In genomic region chr5:115159165-115159564, GRCm38 (mm10) we compare ENCODE assay signal across 8 mouse cellular contexts. TPM values are rescaled to one million over a fixed set of nuclear protein-coding genes. Genes with fewer than 3 reads are reported as not detected.
DNase-seq lines count a peak whose midpoint lies in the region; ATAC-seq and TF ChIP-seq lines count a peak whose summit lies in the region.

No protein-coding gene starts in this region.

- TF ChIP-seq CTCF in C2C12 (IDR thresholded peaks at IDR 0.05; ENCODE audit: control insufficient read depth, insufficient read depth, insufficient read length): no peak

- peak overlapping the region; percentile 83 for H3K9ac ChIP-seq in forebrain, embryonic 16.5 days (replicated peaks; ENCODE audit: low read depth, low read length)
- peak overlapping the region; percentile 65; the same call in 1 of the 2 replicates for H3K9ac ChIP-seq in liver, embryonic 15.5 days

- peaks cover 35% of the 10 kb centered on the region for H3K79me3 ChIP-seq in C2C12 (ENCODE audit: low read depth)

- no peak overlapping the region for H3ac ChIP-seq in C2C12 (ENCODE audit: control insufficient read depth, insufficient read length, low read depth)

- H3K27ac ChIP-seq in forebrain, embryonic 16.5 days (ENCODE audit: low read length): peak overlapping the region; percentile 99
- H3K27ac ChIP-seq in liver, embryonic 15.5 days (replicated peaks): peak overlapping the region; percentile 82

- peaks cover 38% of the 10 kb centered on the region for H3K79me2 ChIP-seq in C2C12 (ENCODE audit: control insufficient read depth, insufficient read depth)

- H3K36me3 ChIP-seq in erythroblast, embryonic 14.5 days (ENCODE audit: control insufficient read depth): no peaks in the 10 kb centered on the region
- peaks cover 6% of the 10 kb centered on the region for H3K36me3 ChIP-seq in C2C12 (ENCODE audit: control insufficient read depth, insufficient read depth)
- no peaks in the 10 kb centered on the region for H3K36me3 ChIP-seq in forebrain, embryonic 16.5 days (ENCODE audit: control insufficient read depth, insufficient read depth)
- H3K36me3 ChIP-seq in liver, embryonic 15.5 days (replicated peaks): no peaks in the 10 kb centered on the region

- 27% methylated on average over 12 of the region's 12 CpGs for WGBS in forebrain, embryonic 16.5 days
- 40% methylated on average over 12 of the region's 12 CpGs for WGBS in liver, embryonic 15.5 days (ENCODE audit: insufficient replicate concordance)

- no peaks in the 10 kb centered on the region for H3K9me3 ChIP-seq in erythroblast, embryonic 14.5 days (ENCODE audit: control insufficient read depth, low read length)
- H3K9me3 ChIP-seq in forebrain, embryonic 16.5 days (ENCODE audit: control insufficient read depth, low read length): no peaks in the 10 kb centered on the region
- no peaks in the 10 kb centered on the region for H3K9me3 ChIP-seq in liver, embryonic 15.5 days (replicated peaks)

- peak overlapping the region; percentile 88 for H3K4me2 ChIP-seq in forebrain, embryonic 16.5 days (ENCODE audit: low read length)
- H3K4me2 ChIP-seq in liver, embryonic 15.5 days: peak overlapping the region; percentile 99

- peaks cover 70% of the 10 kb centered on the region for H3K4me1 ChIP-seq in erythroblast, embryonic 14.5 days (ENCODE audit: control insufficient read depth)
- peaks cover 35% of the 10 kb centered on the region for H3K4me1 ChIP-seq in forebrain, embryonic 16.5 days (replicated peaks; ENCODE audit: control insufficient read depth, insufficient read depth, low read length)
- H3K4me1 ChIP-seq in liver, embryonic 15.5 days (replicated peaks): peaks cover 66% of the 10 kb centered on the region

- no peak for ATAC-seq in erythroblast, adult 5-6 weeks (replicated peaks; ENCODE audit: low FRiP score, poor library complexity, severe bottlenecking)
- ATAC-seq in forebrain, embryonic 16.5 days: no peak
- no peak for ATAC-seq in liver, embryonic 15.5 days (ENCODE audit: insufficient read depth)

- DNase-seq in MN1 (ENCODE audit: low spot score): no peak
- DNase-seq in urinary bladder, postnatal 36 days (ENCODE audit: low spot score in 2 of 2): no peak
- no peak for DNase-seq in right cerebral cortex, postnatal 4 days

- H3K4me3 ChIP-seq in erythroblast, embryonic 14.5 days (replicated peaks): peak overlapping the region; percentile 92
- H3K4me3 ChIP-seq in C2C12 (ENCODE audit: insufficient read depth, poor library complexity, severe bottlenecking): peak overlapping the region; percentile 72
- H3K4me3 ChIP-seq in forebrain, embryonic 16.5 days (replicated peaks; ENCODE audit: low read length): peak overlapping the region; percentile 94
- H3K4me3 ChIP-seq in liver, embryonic 15.5 days (replicated peaks): peak overlapping the region; percentile 89

- H3K27me3 ChIP-seq in erythroblast, embryonic 14.5 days (ENCODE audit: control insufficient read depth): no peaks in the 10 kb centered on the region
- H3K27me3 ChIP-seq in C2C12 (ENCODE audit: control insufficient read depth, insufficient read depth, insufficient read length): no peaks in the 10 kb centered on the region
- no peaks in the 10 kb centered on the region for H3K27me3 ChIP-seq in forebrain, embryonic 16.5 days (replicated peaks; ENCODE audit: control insufficient read depth, insufficient read depth, low read length)
- no peaks in the 10 kb centered on the region for H3K27me3 ChIP-seq in liver, embryonic 15.5 days

TF ChIP-seq in C2C12, 6 proteins besides CTCF, POLR2A, EP300 and RAD21:
- no peak for TF ChIP-seq MAX (IDR thresholded peaks at IDR 0.05)
TF ChIP-seq in C2C12: peak in this region for 0.

RNA-seq across cellular contexts. Expression of gene Mlec, which starts 1.2 kb away (rescaled TPM):
- 0.53 and 0.69 TPM in 2 replicates for polyA plus RNA-seq in erythroblast, embryonic 14.5 days (2012)
- total RNA-seq in erythroblast, adult 5-6 weeks (2015; ENCODE audit: low replicate concordance): 43.5 and 51.9 TPM in 2 replicates
- 34.8 and 42.3 TPM in 2 replicates for total RNA-seq in erythroblast, adult 5-6 weeks (2017; ENCODE audit: low replicate concordance)
- 120 TPM for polyA plus RNA-seq in C2C12 (2012; fragmentation: generic; extraction: Trizol)
- 19.3 and 21.1 TPM in 2 replicates for polyA plus RNA-seq in forebrain, embryonic 16.5 days (2015; fragmentation: Nextera tagmentation; extraction: Ambion mirVana)
- polyA plus RNA-seq in liver, embryonic 15.5 days (2015; fragmentation: Nextera tagmentation; extraction: Ambion mirVana): 23.7 and 29.6 TPM in 2 replicates

RNA-seq across cellular contexts. Expression of gene Unc119b, which starts 24.4 kb away (rescaled TPM):
- polyA plus RNA-seq in erythroblast, embryonic 14.5 days (2012): 1.3 and 1.6 TPM in 2 replicates
- total RNA-seq in erythroblast, adult 5-6 weeks (2015; ENCODE audit: low replicate concordance): 0.63 and 2.3 TPM in 2 replicates
- total RNA-seq in erythroblast, adult 5-6 weeks (2017; ENCODE audit: low replicate concordance): 0.60 and 3.5 TPM in 2 replicates
- polyA plus RNA-seq in C2C12 (2012; fragmentation: generic; extraction: Trizol): 39.0 TPM
- 35.3 and 39.8 TPM in 2 replicates for polyA plus RNA-seq in forebrain, embryonic 16.5 days (2015; fragmentation: Nextera tagmentation; extraction: Ambion mirVana)
- 8.5 and 10.3 TPM in 2 replicates for polyA plus RNA-seq in liver, embryonic 15.5 days (2015; fragmentation: Nextera tagmentation; extraction: Ambion mirVana)

RNA-seq across cellular contexts. Expression of gene Cabp1, which starts 35.0 kb away (rescaled TPM):
- not detected in 2 replicates for polyA plus RNA-seq in erythroblast, embryonic 14.5 days (2012)
- total RNA-seq in erythroblast, adult 5-6 weeks (2015; ENCODE audit: low replicate concordance): 0.19 TPM in 1 of 2 replicates, not detected in the other
- not detected in 2 replicates for total RNA-seq in erythroblast, adult 5-6 weeks (2017; ENCODE audit: low replicate concordance)
- 0.12 TPM for polyA plus RNA-seq in C2C12 (2012; fragmentation: generic; extraction: Trizol)
- polyA plus RNA-seq in forebrain, embryonic 16.5 days (2015; fragmentation: Nextera tagmentation; extraction: Ambion mirVana): 8.3 and 9.2 TPM in 2 replicates
- 0.13 and 0.18 TPM in 2 replicates for polyA plus RNA-seq in liver, embryonic 15.5 days (2015; fragmentation: Nextera tagmentation; extraction: Ambion mirVana)

RNA-seq across cellular contexts. Expression of gene Acads, which starts 40.0 kb away (rescaled TPM):
- 0.71 and 0.84 TPM in 2 replicates for polyA plus RNA-seq in erythroblast, embryonic 14.5 days (2012)
- total RNA-seq in erythroblast, adult 5-6 weeks (2015; ENCODE audit: low replicate concordance): 2.3 and 8.8 TPM in 2 replicates
- 2.3 and 5.7 TPM in 2 replicates for total RNA-seq in erythroblast, adult 5-6 weeks (2017; ENCODE audit: low replicate concordance)
- 56.9 TPM for polyA plus RNA-seq in C2C12 (2012; fragmentation: generic; extraction: Trizol)
- 18.0 and 19.8 TPM in 2 replicates for polyA plus RNA-seq in forebrain, embryonic 16.5 days (2015; fragmentation: Nextera tagmentation; extraction: Ambion mirVana)
- polyA plus RNA-seq in liver, embryonic 15.5 days (2015; fragmentation: Nextera tagmentation; extraction: Ambion mirVana): 49.8 and 53.6 TPM in 2 replicates

Comparison
In these comparisons a context has a peak if more than half of its experiments do, and no peak if none do; other contexts are left out.
1. RNA of gene Mlec, which starts 1.2 kb away (polyA plus RNA-seq): 120 TPM in C2C12 (single experiment), 23.7 to 29.6 TPM in liver, embryonic 15.5 days and 19.3 to 21.1 TPM in forebrain, embryonic 16.5 days; 0.53 to 0.69 TPM in erythroblast, embryonic 14.5 days; every median in the first group is over 10 times any median in the second.
2. Peak in every context shown above with its lines, with median percentiles within 50 percentile points of each other: H3K4me3 ChIP-seq.